Mouse (Mus musculus): ENCODE data around the gene Notch3. TPM values are rescaled to one million over a fixed set of nuclear protein-coding genes. Genes with fewer than 3 reads are reported as not detected.
"Not testable (repeated sequence)": the region's sequence is repeated elsewhere in the genome, so short reads cannot be mapped to it uniquely, and the experiment has no call there.

Gene Notch3
- 7.1 and 9.5 TPM in 2 replicates for polyA plus RNA-seq (2012; rRNA removed)

- DNase-seq (ENCODE audit: extremely low spot score in 1 of 2, low spot score in 1 of 2) = no peak
These were observed at the start of gene Notch3 for GRCm38 (mm10) chr17:32166687-32167086. Gene Notch3 (minus strand): TSS chr17:32166852.

GRCm38 (mm10) chr17:32215587-32215986, 48.9 kb upstream of the Notch3 start:
- DNase-seq (ENCODE audit: extremely low spot score in 1 of 2, low spot score in 1 of 2) = not testable (repeated sequence)

DNA sequence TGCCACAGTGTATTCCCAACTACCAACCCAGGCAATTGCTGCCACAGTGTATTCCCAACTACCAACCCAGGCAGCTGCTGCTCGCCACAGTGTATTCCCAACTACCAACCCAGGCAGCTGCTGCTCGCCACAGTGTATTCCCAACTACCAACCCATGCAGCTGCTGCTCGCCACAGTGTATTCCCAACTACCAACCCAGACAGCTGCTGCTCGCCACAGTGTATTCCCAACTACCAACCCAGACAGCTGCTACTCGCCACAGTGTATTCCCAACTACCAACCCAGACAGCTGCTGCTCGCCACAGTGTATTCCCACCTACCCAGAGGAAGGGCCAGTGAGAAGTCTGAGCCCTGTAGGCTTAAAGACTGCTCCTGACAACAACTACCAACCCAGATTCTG, 44.9 kb upstream of the Notch3 start:
- not testable (repeated sequence) for DNase-seq (ENCODE audit: extremely low spot score in 1 of 2, low spot score in 1 of 2)

- DNase-seq (ENCODE audit: extremely low spot score in 1 of 2, low spot score in 1 of 2) = peak in 1 of 2 experiments; percentile 75
These were observed 43.1 kb upstream of the Notch3 start for GRCm38 (mm10) chr17:32209752-32210151.

DNA sequence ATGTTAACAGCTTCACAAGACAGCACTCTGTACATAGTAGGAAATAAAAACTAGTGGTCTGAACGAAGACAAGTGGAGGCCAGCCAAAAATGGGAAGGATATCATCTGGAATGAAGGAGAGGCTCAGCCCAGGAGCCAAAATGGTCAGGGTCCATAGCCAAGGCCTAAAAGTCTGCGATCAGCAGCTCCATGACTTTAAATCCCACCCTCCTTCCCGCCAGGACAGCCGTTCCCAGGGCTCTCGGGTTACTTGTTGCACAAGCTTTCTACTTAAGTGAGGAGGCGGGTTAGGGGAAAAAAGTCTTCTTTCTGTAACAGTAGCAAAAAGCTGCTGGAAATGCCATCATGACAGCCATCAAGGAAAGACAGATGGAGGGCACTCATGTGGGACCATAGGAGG, 42.5 kb upstream of the Notch3 start:
- no peak for DNase-seq (ENCODE audit: extremely low spot score in 1 of 2, low spot score in 1 of 2)

DNA sequence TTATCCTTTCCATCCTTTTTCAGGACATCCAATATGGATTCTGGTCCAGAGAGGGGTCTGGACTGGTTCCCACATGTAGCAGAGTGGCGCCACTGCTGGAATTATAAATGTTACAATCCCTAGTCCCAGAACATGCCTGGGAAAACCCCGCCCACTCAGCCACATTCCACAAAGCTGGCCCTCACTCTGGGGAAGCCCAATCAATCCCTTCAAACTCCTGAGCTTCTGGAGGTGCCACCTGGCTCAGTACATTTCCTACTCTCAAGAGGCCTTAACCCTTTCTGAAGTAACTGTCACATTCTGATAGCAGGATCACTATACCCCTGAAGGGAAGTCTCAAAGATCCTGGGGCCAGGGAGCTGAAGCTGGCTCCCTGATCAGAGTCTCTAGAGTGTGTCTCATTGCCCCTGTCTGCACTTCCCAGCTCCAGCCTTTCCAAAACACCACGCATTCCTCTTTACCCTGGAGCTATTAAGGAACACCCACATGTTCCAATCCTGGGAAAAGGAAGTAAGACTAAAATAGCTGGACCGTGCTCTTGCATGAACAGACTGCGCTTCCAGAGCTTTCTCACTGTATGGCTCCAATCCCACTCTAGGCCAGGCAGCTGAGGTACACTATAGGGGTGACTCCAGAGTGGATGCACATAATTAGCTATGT, 41.1 kb upstream of the Notch3 start:
- peak in 1 of 2 experiments; percentile 63 for DNase-seq (ENCODE audit: extremely low spot score in 1 of 2, low spot score in 1 of 2)

- DNase-seq (ENCODE audit: extremely low spot score in 1 of 2, low spot score in 1 of 2) = no peak
These were observed 38.7 kb upstream of the Notch3 start for GRCm38 (mm10) chr17:32205345-32205744.

DNA sequence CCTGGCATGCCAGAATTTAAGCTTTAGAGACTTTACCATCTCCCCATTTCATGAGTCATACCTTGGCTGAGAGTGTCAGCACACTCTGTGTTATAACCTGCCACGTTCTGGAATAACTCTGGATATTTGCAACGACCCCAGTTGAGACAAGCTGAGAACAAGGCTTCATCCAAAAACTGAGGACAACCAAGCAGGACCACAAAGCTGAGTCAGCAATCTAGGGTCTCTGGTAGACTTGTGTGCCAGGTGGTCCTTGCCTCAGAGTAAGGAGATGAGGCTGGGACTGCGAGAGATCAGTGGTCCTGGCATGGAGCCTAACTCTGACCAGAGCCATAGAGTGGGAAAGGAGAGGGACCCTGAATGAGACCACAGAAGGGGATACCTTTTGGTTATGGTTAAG, 36.3 kb upstream of the Notch3 start:
- DNase-seq (ENCODE audit: extremely low spot score in 1 of 2, low spot score in 1 of 2) = no peak

DNA sequence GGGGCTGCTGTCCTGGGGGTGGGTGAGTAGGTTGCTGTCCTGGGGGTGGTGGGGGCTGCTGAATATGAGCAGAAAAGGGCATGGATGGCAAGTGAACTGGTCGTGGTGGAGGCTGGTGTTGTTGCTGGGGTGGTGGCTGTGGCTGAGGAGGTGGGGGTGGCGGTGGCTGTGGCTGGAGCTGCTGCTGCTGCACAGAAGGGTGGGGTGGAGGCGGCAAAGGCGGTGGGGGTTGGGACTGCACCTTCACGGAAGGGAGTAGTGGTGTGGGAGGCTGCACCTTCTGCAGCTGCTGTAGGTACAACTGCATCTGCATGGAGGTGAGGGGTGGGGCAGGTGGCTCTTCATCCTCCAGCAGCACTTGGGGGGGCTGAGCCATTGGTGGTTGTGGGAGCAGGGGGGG, 34.4 kb upstream of the Notch3 start:
- no peak for DNase-seq (ENCODE audit: extremely low spot score in 1 of 2, low spot score in 1 of 2)

GRCm38 (mm10) chr17:32199796-32200195, 33.1 kb upstream of the Notch3 start:
- DNase-seq (ENCODE audit: extremely low spot score in 1 of 2, low spot score in 1 of 2) = no peak

- DNase-seq (ENCODE audit: extremely low spot score in 1 of 2, low spot score in 1 of 2) = no peak
These were observed 30.5 kb upstream of the Notch3 start for GRCm38 (mm10) chr17:32197156-32197555.

- no peak for DNase-seq (ENCODE audit: extremely low spot score in 1 of 2, low spot score in 1 of 2)
These were observed 29.1 kb upstream of the Notch3 start for GRCm38 (mm10) chr17:32195725-32196124.

- no peak for DNase-seq (ENCODE audit: extremely low spot score in 1 of 2, low spot score in 1 of 2)
These were observed 26.4 kb upstream of the Notch3 start for GRCm38 (mm10) chr17:32193010-32193409.

GRCm38 (mm10) chr17:32189850-32190249, 23.2 kb upstream of the Notch3 start:
- DNase-seq (ENCODE audit: extremely low spot score in 1 of 2, low spot score in 1 of 2) = no peak

GRCm38 (mm10) chr17:32188863-32189636, 22.4 kb upstream of the Notch3 start, which contains the start of gene Ephx3:
Gene Ephx3 (minus strand): TSS chr17:32189549.
- DNase-seq (ENCODE audit: extremely low spot score in 1 of 2, low spot score in 1 of 2) = no peak

- DNase-seq (ENCODE audit: extremely low spot score in 1 of 2, low spot score in 1 of 2) = no peak
These were observed 16.4 kb upstream of the Notch3 start for GRCm38 (mm10) chr17:32183017-32183416.

DNA sequence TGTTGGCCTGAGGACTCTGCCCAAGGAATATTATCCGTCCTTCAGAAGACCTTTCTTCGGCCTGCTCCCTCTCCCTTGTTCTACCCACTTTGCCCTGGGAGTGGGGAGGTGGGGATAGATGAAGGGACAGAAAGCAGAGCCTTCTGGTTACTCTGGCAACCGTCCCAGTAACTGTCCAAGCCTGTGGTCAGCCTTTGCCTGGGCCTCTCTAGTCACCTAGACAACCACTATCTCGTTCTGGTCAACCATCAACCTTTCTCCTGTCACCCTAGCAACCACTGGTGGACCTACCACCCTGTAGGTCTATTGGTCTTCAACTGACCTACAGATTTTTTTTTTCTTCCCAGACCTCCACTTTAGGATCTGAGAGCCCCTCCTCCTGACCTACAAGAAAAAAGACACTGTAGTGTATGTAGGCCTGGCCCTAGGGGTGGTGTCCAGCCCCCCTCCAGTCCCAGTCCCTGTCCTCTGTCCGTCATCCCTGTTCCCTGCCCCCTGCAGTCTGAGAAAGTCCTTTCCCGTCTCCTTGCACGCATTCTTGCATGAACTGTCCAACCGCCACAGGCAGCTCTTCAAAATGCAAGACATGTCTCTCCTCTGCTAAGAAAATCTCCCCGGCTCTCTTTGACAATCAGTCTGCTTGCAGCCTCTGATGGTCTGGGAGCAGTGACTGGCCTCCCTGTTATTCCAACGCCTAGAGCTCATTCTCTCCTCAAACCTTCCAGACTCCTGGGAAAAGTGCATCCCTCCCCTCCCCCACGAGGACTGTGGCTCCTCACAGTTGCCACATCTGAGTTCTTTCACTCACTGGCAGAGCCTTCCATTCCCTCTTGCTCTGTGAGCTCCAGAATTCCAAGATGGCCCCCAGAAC, 13.2 kb upstream of the Notch3 start:
- no peak for DNase-seq (ENCODE audit: extremely low spot score in 1 of 2, low spot score in 1 of 2)

- DNase-seq (ENCODE audit: extremely low spot score in 1 of 2, low spot score in 1 of 2) = no peak
These were observed 10.3 kb upstream of the Notch3 start for GRCm38 (mm10) chr17:32176919-32177318.

DNA sequence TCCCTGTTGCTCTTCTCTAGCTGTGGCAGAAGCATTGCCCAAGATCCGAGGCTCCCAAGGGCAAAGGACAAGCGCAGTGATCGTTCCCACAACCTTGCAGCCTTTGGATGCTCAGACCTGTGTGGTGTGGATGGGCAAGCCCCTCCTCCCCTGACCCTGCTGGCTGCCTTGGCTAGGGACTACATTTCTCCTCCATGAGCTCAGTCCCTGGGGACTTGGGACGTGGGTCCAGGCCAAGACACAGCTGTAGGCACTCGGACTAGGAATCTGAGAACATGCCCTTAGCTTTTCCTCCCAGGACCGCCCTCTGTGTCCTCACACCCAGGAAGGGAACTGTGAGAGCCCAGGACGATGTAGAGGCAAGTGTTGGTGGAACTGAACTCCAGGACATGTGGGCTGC, 6.5 kb upstream of the Notch3 start:
- no peak for DNase-seq (ENCODE audit: extremely low spot score in 1 of 2, low spot score in 1 of 2)

DNA sequence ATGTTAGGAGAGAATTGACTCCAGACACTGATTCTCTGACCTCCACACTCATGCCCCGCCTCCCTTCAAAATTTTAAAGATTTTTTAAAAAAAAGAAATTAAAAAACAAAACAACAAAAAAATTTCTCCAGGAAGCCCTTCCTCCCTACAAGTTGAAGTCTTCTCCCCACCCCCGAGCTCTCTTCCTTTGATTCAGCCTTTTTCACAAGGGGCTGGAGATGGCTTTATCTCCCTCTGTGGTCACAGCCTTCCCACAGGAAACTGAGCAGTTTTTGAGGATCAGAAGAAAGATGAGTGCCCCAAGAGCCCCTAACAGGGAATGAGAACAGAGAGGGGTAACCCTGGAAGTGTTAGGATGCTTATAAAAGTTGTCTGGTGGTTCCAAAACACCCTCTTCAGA, 5.8 kb upstream of the Notch3 start:
- no peak for DNase-seq (ENCODE audit: extremely low spot score in 1 of 2, low spot score in 1 of 2)
